Mouse (Mus musculus) embryonic fibroblast, embryonic 13.5 days (primary cell): Measurements from ENCODE around the gene Iqschfp.

Experiments
- CTCF ChIP-seq: IDR thresholded peaks from 2 replicates; pipeline ENCODE4 v1.5.1; 2011; ENCODE audit warnings: mild to moderate bottlenecking, control low read depth, low read length, moderate library complexity, borderline replicate concordance; ENCODE audit not compliant: insufficient read depth
- POLR2A ChIP-seq: IDR thresholded peaks from 2 replicates; pipeline ENCODE4 v1.6.1; 2011; ENCODE audit warnings: low read depth, mild to moderate bottlenecking, control low read depth, low read length, moderate library complexity

GRCm38 (mm10) chr3:67867420-67868065 lies 24.5 kb upstream of the Iqschfp start:
- TF ChIP-seq CTCF, result no peak
- TF ChIP-seq POLR2A, result no peak
